In the genomic region with DNA sequence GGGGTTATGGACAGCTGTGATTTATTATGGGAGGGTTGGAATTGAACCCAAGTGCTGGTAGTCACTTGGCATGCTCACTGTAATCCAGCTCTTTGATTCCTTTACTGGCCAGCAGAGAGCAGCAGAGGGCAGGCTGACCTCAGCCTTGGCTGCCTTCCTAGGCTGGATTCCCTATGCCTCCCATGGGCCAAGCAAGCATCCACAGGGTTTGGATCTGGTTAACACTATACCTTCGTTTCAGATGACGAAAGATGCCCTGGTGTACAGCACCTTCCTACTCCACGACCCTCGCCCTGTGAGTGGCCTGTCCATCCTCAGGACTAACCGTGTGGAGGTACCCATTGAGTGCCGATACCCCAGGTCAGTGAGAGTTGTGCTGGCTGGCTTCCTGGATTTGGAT, we compare ENCODE assay signal across 8 mouse cellular contexts. TPM values are rescaled to one million over a fixed set of nuclear protein-coding genes. Genes with fewer than 3 reads are reported as not detected.
DNase-seq lines count a peak whose midpoint lies in the region; ATAC-seq and TF ChIP-seq lines count a peak whose summit lies in the region.
"Had no signal": no experiment of that assay in that cellular context is flagged by ENCODE, and none has a peak within 500 bp of the region (broad histone marks: within the 10 kb centered on the region; RNA-seq: fewer than 3 reads in every experiment).

No protein-coding gene starts in this region.

- no peak for TF ChIP-seq POLR2A in cortical plate, adult 2 months (IDR thresholded peaks at IDR 0.05; ENCODE audit: extremely low read depth, insufficient read depth, low read length)

- H3K4me3 ChIP-seq in cortical plate, adult 2 months (ENCODE audit: insufficient read depth, low read length): no peak overlapping the region
- H3K4me3 ChIP-seq in limb, embryonic 13.5 days: no peak overlapping the region

- H3K9ac ChIP-seq in limb, embryonic 13.5 days: no peak overlapping the region

- no peaks in the 10 kb centered on the region for H3K27me3 ChIP-seq in limb, embryonic 13.5 days

- intact Hi-C loops in heart, postnatal 10 days (cut with DNase I): loop anchor here (1.0 to 5.0 kb wide), 4 partner anchors 45 to 80 kb away; no protein-coding TSS in a partner anchor

- peak overlapping the region; percentile 14; the same call in 1 of the 2 replicates for H3K4me2 ChIP-seq in limb, embryonic 13.5 days (replicated peaks)

- no peak; the same call in 1 of the 2 replicates for ATAC-seq in limb, embryonic 13.5 days (ENCODE audit: low FRiP score, low read depth)

- WGBS in limb, embryonic 13.5 days: 32% methylated on average over 6 of the region's 6 CpGs

- TF ChIP-seq CTCF in cortical plate, adult 2 months (IDR thresholded peaks at IDR 0.05; ENCODE audit: extremely low read depth, insufficient read depth, low read length): peak; percentile 85

- H3K9me3 ChIP-seq in limb, embryonic 13.5 days: peaks cover 3% of the 10 kb centered on the region; the same call in 1 of the 2 replicates

- peak; percentile 33 to 59 for DNase-seq in spleen, postnatal 10 days (ENCODE audit: low spot score in 2 of 2)
- DNase-seq in spleen, adult 12 weeks (ENCODE audit: low spot score): no peak
- DNase-seq in adrenal gland, adult 2 months: peak; percentile 67
- peak; percentile 82 to 86 for DNase-seq in heart, postnatal 10 days
- DNase-seq in retina, adult 2 months (ENCODE audit: low read depth, low spot score): peak; percentile 37

- H3K27ac ChIP-seq in cortical plate, adult 2 months (ENCODE audit: insufficient read depth, low read length): no peak overlapping the region
- H3K27ac ChIP-seq in limb, embryonic 13.5 days: no peak overlapping the region

- no peaks in the 10 kb centered on the region for H3K36me3 ChIP-seq in limb, embryonic 13.5 days

- H3K4me1 ChIP-seq in cortical plate, adult 2 months (ENCODE audit: control insufficient read depth, insufficient read depth, low read length): no peaks in the 10 kb centered on the region
- H3K4me1 ChIP-seq in limb, embryonic 13.5 days: peaks cover 3% of the 10 kb centered on the region; the same call in 1 of the 2 replicates

RNA-seq across cellular contexts. Expression of gene Zp3, which starts 2.5 kb away (rescaled TPM):
- total RNA-seq in adrenal gland, adult 2 months (2021): not detected
- polyA plus RNA-seq in adrenal gland, adult 2 months (2012; rRNA removed): not detected in 2 replicates
- polyA plus RNA-seq in cortical plate, adult 2 months (2012; rRNA removed): 0.08 TPM in 1 of 2 replicates, not detected in the other
- not detected for total RNA-seq in heart, postnatal 10 days (2021)
- polyA plus RNA-seq in limb, embryonic 13.5 days (2015; fragmentation: Nextera tagmentation; extraction: Ambion mirVana): 0.22 and 0.47 TPM in 2 replicates
- polyA plus RNA-seq: large intestine, adult 2 months had no signal

RNA-seq across cellular contexts. Expression of gene Ssc4d, which starts 8.1 kb away (rescaled TPM):
- total RNA-seq in adrenal gland, adult 2 months (2021): 1 to 10 TPM; 2.8 to 3.1 TPM
- 4.3 and 11.1 TPM in 2 replicates for polyA plus RNA-seq in adrenal gland, adult 2 months (2012; rRNA removed)
- 2.7 and 3.7 TPM in 2 replicates for polyA plus RNA-seq in cortical plate, adult 2 months (2012; rRNA removed)
- 1 to 10 TPM in 1 of 2 experiments, under 1 TPM in 1; 0.43 to 1.4 TPM for total RNA-seq in heart, postnatal 10 days (2021)
- polyA plus RNA-seq in limb, embryonic 13.5 days (2015; fragmentation: Nextera tagmentation; extraction: Ambion mirVana): 4.4 and 4.5 TPM in 2 replicates

RNA-seq across cellular contexts. Expression of gene Dtx2, which starts 12.2 kb away (rescaled TPM):
- total RNA-seq in adrenal gland, adult 2 months (2021): 10 to 100 TPM; 13.6 to 19.0 TPM
- 30.1 and 34.3 TPM in 2 replicates for polyA plus RNA-seq in adrenal gland, adult 2 months (2012; rRNA removed)
- polyA plus RNA-seq in cortical plate, adult 2 months (2012; rRNA removed): 8.9 and 9.6 TPM in 2 replicates
- 10 to 100 TPM in 1 of 2 experiments, 1 to 10 TPM in 1; 9.5 to 10.7 TPM for total RNA-seq in heart, postnatal 10 days (2021)
- 35.2 and 37.9 TPM in 2 replicates for polyA plus RNA-seq in limb, embryonic 13.5 days (2015; fragmentation: Nextera tagmentation; extraction: Ambion mirVana)

RNA-seq across cellular contexts. Expression of gene Ywhag, which starts 48.0 kb away (rescaled TPM):
- 100 to 1,000 TPM; 563 to 611 TPM for total RNA-seq in adrenal gland, adult 2 months (2021)
- 227 and 268 TPM in 2 replicates for polyA plus RNA-seq in adrenal gland, adult 2 months (2012; rRNA removed)
- polyA plus RNA-seq in cortical plate, adult 2 months (2012; rRNA removed): 516 and 534 TPM in 2 replicates
- 100 to 1,000 TPM; 321 to 334 TPM for total RNA-seq in heart, postnatal 10 days (2021)
- 155 and 168 TPM in 2 replicates for polyA plus RNA-seq in limb, embryonic 13.5 days (2015; fragmentation: Nextera tagmentation; extraction: Ambion mirVana)

RNA-seq across cellular contexts. Expression of gene Upk3b, which starts 55.9 kb away (rescaled TPM):
- 10 to 100 TPM in 1 of 2 experiments, 1 to 10 TPM in 1; 8.8 to 10.8 TPM for total RNA-seq in adrenal gland, adult 2 months (2021)
- polyA plus RNA-seq in adrenal gland, adult 2 months (2012; rRNA removed): 8.5 and 8.9 TPM in 2 replicates
- polyA plus RNA-seq in cortical plate, adult 2 months (2012; rRNA removed): 0.04 TPM in 1 of 2 replicates, not detected in the other
- 10 to 100 TPM; 18.0 to 32.2 TPM for total RNA-seq in heart, postnatal 10 days (2021)
- polyA plus RNA-seq in limb, embryonic 13.5 days (2015; fragmentation: Nextera tagmentation; extraction: Ambion mirVana): 0.14 and 0.15 TPM in 2 replicates
